Mouse (Mus musculus) heart, adult 2 months (tissue): ENCODE results near the gene Ezr. TPM values are rescaled to one million over a fixed set of nuclear protein-coding genes. Genes with fewer than 3 reads are reported as not detected.

Experiments used
- DNase-seq, 2 experiments: peaks; one replicate each; pipeline ENCODE4 v3.0.0; 2021
- H3K27ac ChIP-seq: fragments of 200-600 bp; 2 replicates; pipeline ENCODE4 v1.8.1; 2022
- H3K27me3 ChIP-seq: fragments of 200-500 bp; 2 replicates; pipeline ENCODE4 v1.6.1; 2012; ENCODE audit warnings: mild to moderate bottlenecking, low read length, inconsistent platforms, mixed read lengths; ENCODE audit not compliant: control insufficient read depth, insufficient read depth
- H3K36me3 ChIP-seq: fragments of 200-500 bp; 2 replicates; pipeline ENCODE4 v1.6.1; 2012; ENCODE audit warnings: low read length, inconsistent platforms; ENCODE audit not compliant: control insufficient read depth, insufficient read depth
- H3K4me1 ChIP-seq: fragments of 200-500 bp; 2 replicates; pipeline ENCODE4 v1.6.1; 2011; ENCODE audit warnings: low read length; ENCODE audit not compliant: control insufficient read depth, insufficient read depth
- H3K4me3 ChIP-seq: fragments of 200-600 bp; 2 replicates; pipeline ENCODE4 v1.8.1; 2022
- H3K79me2 ChIP-seq: fragments of 200-500 bp; replicated peaks from 2 replicates; pipeline ENCODE4 v1.6.1; 2012; ENCODE audit warnings: mild to moderate bottlenecking, inconsistent platforms, low read length, moderate library complexity, mixed read lengths; ENCODE audit not compliant: control insufficient read depth, insufficient read depth
- H3K9ac ChIP-seq: fragments of 200-500 bp; 2 replicates; pipeline ENCODE4 v1.6.1; 2012; ENCODE audit warnings: low read depth, mild to moderate bottlenecking, control low read depth, inconsistent platforms, low read length, mixed read lengths
- CTCF ChIP-seq: fragments of 200-600 bp; IDR thresholded peaks from 2 replicates; pipeline ENCODE4 v1.8.1; 2022; ENCODE audit warnings: antibody characterized with exemption, mild to moderate bottlenecking, moderate library complexity
- EP300 ChIP-seq: fragments of 200-500 bp; IDR thresholded peaks from 2 replicates; pipeline ENCODE4 v1.6.1; 2011; ENCODE audit warnings: low read depth, low read length, control low read depth; ENCODE audit not compliant: insufficient read depth
- POLR2A ChIP-seq: fragments of 200-500 bp; IDR thresholded peaks from 2 replicates; pipeline ENCODE4 v1.6.1; 2011; ENCODE audit warnings: mild to moderate bottlenecking, low read depth, low read length, control low read depth; ENCODE audit not compliant: insufficient read depth
- WGBS: fragments of 180-500 bp; shearing (Covaris S2); methylation state at CpG from one replicate; pipeline ENCODE4 v1.1.7; 2018; 5-methylcytosine and 5-hydroxymethylcytosine counted together
- intact Hi-C: fragments of 180-260 bp; cut with DNase I; formaldehyde crosslinking; loops from one replicate; pipeline ENCODE4 v1.15.1; 2025
- polyA plus RNA-seq: library from polyadenylated mRNA; depleted of rRNA; stranded (reverse); fragments of >200 nt; gene quantifications from 2 replicates; pipeline ENCODE4 v1.2.3, GENCODE M21; 2012
- total RNA-seq, 2 experiments: library from RNA; stranded (reverse); gene quantifications; 2 replicates each; pipeline ENCODE4 v1.2.3; 2021

The Ezr gene
- total and polyA plus RNA-seq, 3 experiments = 24.2 to 35.7 (median 33.4) TPM

DNA sequence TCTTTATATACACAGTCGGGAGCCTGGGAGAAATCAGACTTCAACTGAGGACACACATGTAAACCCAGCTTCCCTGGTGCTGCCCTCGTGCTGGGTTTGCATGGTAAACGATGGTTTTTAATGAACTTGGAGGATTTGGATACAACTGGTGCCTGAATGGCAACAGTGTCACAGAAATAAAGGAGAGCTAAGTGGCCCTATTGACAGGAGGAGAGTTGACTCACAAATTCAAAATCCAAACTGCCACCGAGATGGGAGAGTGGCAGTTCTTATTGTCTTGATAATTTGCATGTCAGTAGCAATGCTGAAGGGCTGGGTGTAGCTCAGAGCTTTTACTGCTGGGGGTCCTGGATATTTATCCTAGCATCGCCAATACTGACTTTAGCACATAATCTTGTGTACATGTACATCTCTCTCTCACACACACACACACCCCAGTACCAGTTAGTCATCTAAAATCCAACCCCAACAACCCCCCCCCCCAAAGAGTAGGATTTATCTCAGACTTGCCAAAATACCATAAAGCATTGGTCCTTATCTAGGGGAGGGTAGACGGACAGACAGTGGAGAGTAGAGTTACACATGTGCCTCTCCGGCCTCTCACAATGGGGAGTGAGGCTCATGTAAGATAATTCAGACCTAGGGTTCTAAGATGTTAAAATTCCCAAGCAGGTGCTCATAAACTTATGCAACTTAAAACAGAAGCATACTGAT is 18.9 kb downstream of the Ezr start:
- H3K4me3 ChIP-seq = no peak overlapping the region
- no peaks in the 10 kb centered on the region for H3K79me2 ChIP-seq
- no peak overlapping the region for H3K27ac ChIP-seq
- no peak overlapping the region for H3K9ac ChIP-seq
- H3K36me3 ChIP-seq = peaks cover 8% of the 10 kb centered on the region
- no peak for DNase-seq
- H3K27me3 ChIP-seq = no peaks in the 10 kb centered on the region
- 65% methylated on average over 7 of the region's 7 CpGs for WGBS
- TF ChIP-seq EP300 (no peak), CTCF (no peak), POLR2A (no peak)
- peaks cover 10% of the 10 kb centered on the region for H3K4me1 ChIP-seq
- intact Hi-C loops = no loop called here

DNA sequence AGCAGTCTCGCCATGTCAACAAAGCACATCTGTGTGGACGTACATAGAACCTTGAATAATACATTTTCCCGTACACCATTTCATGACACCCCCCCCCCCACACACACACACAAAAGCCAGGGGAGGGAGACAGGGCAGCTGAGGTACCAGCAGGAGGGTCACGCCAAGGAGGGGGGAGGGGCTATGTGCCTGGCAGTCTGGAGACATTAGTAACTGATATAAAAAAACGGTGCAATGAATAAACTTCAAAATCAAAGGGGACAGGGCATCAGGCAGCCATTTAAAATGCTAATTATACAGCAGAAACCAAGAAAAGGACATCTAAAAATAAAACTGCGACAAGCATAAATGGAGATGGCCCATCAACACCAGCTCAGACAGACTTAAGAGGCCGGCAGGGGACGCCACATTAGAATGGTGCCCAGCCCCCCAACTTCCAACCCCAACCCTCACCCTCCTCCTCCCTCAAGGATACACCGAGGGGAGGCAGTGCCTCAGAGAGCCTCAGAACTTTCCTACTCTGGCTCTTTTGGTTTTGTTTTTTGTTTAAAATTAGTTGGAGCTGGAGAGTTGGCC is 22.8 kb downstream of the Ezr start:
- H3K27ac ChIP-seq = no peak overlapping the region
- H3K4me1 ChIP-seq = no peaks in the 10 kb centered on the region; the same call in none of the 2 replicates
- peak in 1 of 2 experiments; percentile 16 for DNase-seq
- H3K79me2 ChIP-seq = no peaks in the 10 kb centered on the region; the same call in 1 of the 2 replicates
- intact Hi-C loops = no loop called here
- no peak for TF ChIP-seq EP300
- TF ChIP-seq CTCF = peak; percentile 40
- no peaks in the 10 kb centered on the region for H3K27me3 ChIP-seq
- H3K9ac ChIP-seq = no peak overlapping the region; the same call in 1 of the 2 replicates
- WGBS = 57% methylated on average over 9 of the region's 9 CpGs
- no peak overlapping the region for H3K4me3 ChIP-seq
- peaks cover 4% of the 10 kb centered on the region; the same call in 1 of the 2 replicates for H3K36me3 ChIP-seq

DNA sequence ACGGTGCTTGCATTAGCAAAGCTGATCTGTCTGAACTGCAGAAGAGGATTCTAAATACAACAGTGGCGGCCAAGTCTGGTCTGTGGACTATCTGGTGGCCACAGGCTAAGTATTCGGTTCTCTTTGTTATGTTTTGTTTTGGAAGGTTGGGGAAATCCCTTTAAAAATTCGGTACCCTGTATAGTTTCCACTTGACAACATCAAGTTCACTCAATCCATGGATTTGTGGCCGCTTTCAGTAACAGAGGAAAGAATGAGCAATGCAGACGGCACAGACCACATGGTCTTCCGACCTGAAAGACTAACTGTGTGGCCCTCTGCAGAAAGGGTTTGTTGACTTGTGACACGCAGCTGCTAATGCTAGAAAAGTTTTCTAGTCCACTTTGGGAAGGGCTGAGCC is 23.7 kb downstream of the Ezr start:
- no peak overlapping the region for H3K27ac ChIP-seq
- TF ChIP-seq POLR2A (no peak), CTCF (no peak), EP300 (no peak)
- H3K9ac ChIP-seq = no peak overlapping the region
- intact Hi-C loops = no loop called here
- H3K4me1 ChIP-seq = no peaks in the 10 kb centered on the region
- DNase-seq = no peak
- H3K4me3 ChIP-seq = no peak overlapping the region
- H3K36me3 ChIP-seq = peaks cover 2% of the 10 kb centered on the region; the same call in 1 of the 2 replicates
- WGBS = 91% methylated on average over 8 of the region's 8 CpGs
- no peaks in the 10 kb centered on the region; the same call in 1 of the 2 replicates for H3K79me2 ChIP-seq
- no peaks in the 10 kb centered on the region for H3K27me3 ChIP-seq

DNA sequence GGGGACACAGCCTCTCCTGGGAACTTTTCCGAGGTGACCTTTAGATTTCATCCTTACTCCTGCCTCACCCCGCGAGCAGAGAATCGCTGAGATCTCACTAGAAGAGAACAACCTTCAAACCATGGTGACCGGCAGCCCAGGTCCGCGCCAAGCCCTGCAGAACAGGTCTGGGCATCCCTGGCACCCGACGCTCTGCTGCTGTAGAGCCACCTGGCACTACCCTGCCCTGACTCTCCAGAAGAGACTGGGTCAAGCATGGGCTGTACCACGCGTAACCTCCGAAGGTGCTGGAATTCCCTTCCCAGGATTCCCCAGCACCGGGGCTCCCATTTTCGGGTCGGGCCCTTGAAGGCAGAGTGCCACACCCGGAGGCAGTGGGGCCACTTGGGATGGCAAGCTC is 24.7 kb downstream of the Ezr start:
- no peak for TF ChIP-seq CTCF
- no peak for TF ChIP-seq POLR2A
- Histone ChIP-seq H3K27ac (no peak overlapping the region), H3K36me3 (peaks cover 2% of the 10 kb centered on the region; the same call in 1 of the 2 replicates), H3K4me3 (no peak overlapping the region), H3K27me3 (no peaks in the 10 kb centered on the region), H3K9ac (no peak overlapping the region), H3K4me1 (no peaks in the 10 kb centered on the region), H3K79me2 (no peaks in the 10 kb centered on the region; the same call in 1 of the 2 replicates)
- peak in 1 of 2 experiments; percentile 13 for DNase-seq
- intact Hi-C loops = no loop called here
- WGBS = 89% methylated on average over 16 of the region's 16 CpGs

DNA sequence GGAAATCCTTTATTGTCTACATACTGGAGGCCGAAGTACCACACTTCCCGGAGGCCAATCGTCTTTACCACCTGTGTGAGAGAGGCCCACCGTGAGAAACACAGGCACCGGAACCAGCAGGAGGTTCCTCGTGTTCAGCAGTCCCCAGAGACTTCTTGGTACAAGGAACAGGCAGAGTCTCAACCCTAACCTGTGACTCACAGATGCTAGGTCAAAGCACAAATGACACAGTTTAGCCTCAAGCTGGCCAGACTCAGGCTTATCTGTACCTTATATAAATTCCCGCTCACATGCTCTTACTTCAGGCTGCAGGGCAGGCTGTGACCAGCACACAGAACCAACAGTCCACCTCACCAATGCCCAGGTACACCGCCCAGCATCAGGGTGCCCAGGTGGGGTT is 26.7 kb downstream of the Ezr start:
- no peak for TF ChIP-seq EP300
- TF ChIP-seq CTCF = no peak
- TF ChIP-seq POLR2A = no peak
- Histone ChIP-seq H3K27ac (no peak overlapping the region), H3K79me2 (no peaks in the 10 kb centered on the region; the same call in 1 of the 2 replicates), H3K4me1 (no peaks in the 10 kb centered on the region; the same call in 1 of the 2 replicates), H3K9ac (no peak overlapping the region), H3K4me3 (no peak overlapping the region), H3K27me3 (no peaks in the 10 kb centered on the region), H3K36me3 (peaks cover 2% of the 10 kb centered on the region; the same call in 1 of the 2 replicates)
- intact Hi-C loops = loop anchor here (2.0 kb wide), 1 partner anchor 27 kb away; the partner anchor contains the start of gene Ezr
- 87% methylated on average over 8 of the region's 8 CpGs for WGBS
- peak in 1 of 2 experiments; percentile 15 for DNase-seq

DNA sequence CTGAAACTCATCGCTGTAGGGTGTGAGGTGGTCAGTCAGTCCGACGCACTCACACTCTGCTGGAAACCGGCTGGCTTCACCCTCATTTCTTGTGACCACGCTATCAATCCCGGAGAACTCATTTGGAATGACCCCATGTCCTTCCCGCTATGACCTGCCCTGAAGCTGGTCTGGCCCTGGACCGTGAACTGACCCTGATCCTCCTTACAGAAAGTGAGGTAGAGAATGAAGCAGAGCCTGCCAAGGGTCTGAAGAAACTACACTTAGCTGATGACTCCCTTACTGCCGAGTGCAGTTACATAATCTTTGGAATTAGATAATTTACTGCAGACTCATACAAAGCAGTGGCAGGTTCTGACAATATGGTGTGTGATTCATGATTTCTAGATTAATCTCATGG is 27.4 kb downstream of the Ezr start:
- peaks cover 2% of the 10 kb centered on the region; the same call in 1 of the 2 replicates for H3K36me3 ChIP-seq
- no peak overlapping the region for H3K27ac ChIP-seq
- H3K79me2 ChIP-seq = no peaks in the 10 kb centered on the region; the same call in 1 of the 2 replicates
- DNase-seq = no peak
- TF ChIP-seq EP300 = no peak
- TF ChIP-seq POLR2A = no peak
- no peak for TF ChIP-seq CTCF
- no peak overlapping the region for H3K9ac ChIP-seq
- intact Hi-C loops = loop anchor here (2.0 kb wide), 1 partner anchor 28 kb away; the partner anchor contains the start of gene Ezr
- no peaks in the 10 kb centered on the region; the same call in 1 of the 2 replicates for H3K4me1 ChIP-seq
- WGBS = 72% methylated on average over 9 of the region's 9 CpGs
- H3K4me3 ChIP-seq = no peak overlapping the region
- no peaks in the 10 kb centered on the region for H3K27me3 ChIP-seq
